In genomic region chr4:83225633-83226360, GRCm38 (mm10) we compare ENCODE assay signal across 19 mouse cellular contexts.
A peak's percentile ranks its signal among the peaks of the same experiment; 100 is the strongest.
DNase-seq lines count a peak whose midpoint lies in the region; ATAC-seq and TF ChIP-seq lines count a peak whose summit lies in the region.
"Had no signal": no experiment of that assay in that cellular context is flagged by ENCODE, and none has a peak within 500 bp of the region (broad histone marks: within the 10 kb centered on the region; RNA-seq: fewer than 3 reads in every experiment).

No protein-coding gene starts in this region.

- H3K9me3 ChIP-seq in forebrain, embryonic 16.5 days (ENCODE audit: control insufficient read depth, low read length), result no peaks in the 10 kb centered on the region
- H3K9me3 ChIP-seq in forebrain, embryonic 12.5 days, result no peaks in the 10 kb centered on the region
- H3K9me3 ChIP-seq in kidney, embryonic 16.5 days (ENCODE audit: low read length), result no peaks in the 10 kb centered on the region
- no peaks in the 10 kb centered on the region for H3K9me3 ChIP-seq in stomach, postnatal 0 days (ENCODE audit: control insufficient read depth, low read length)
- H3K9me3 ChIP-seq: heart, embryonic 13.5 days; limb, embryonic 12.5 days had no signal

- ATAC-seq in forebrain, embryonic 16.5 days, result peak; percentile 23; the same call in 1 of the 2 replicates
- no peak for ATAC-seq in forebrain, embryonic 12.5 days (ENCODE audit: low FRiP score)
- ATAC-seq in kidney, embryonic 16.5 days (ENCODE audit: low FRiP score, low TSS enrichment), result peak; percentile 62
- peak; percentile 57; the same call in 1 of the 2 replicates for ATAC-seq in stomach, postnatal 0 days (ENCODE audit: low FRiP score, low TSS enrichment)
- ATAC-seq in inflammation-experienced regulatory T-cells, adult 6 months, result no peak

- peak overlapping the region; percentile 42; the same call in 1 of the 2 replicates for H3K27ac ChIP-seq in forebrain, embryonic 16.5 days (ENCODE audit: low read length)
- H3K27ac ChIP-seq in forebrain, embryonic 12.5 days, result no peak overlapping the region
- H3K27ac ChIP-seq in kidney, embryonic 16.5 days (ENCODE audit: low read length), result peak overlapping the region; percentile 63; the same call in 1 of the 2 replicates
- no peak overlapping the region for H3K27ac ChIP-seq in stomach, postnatal 0 days (replicated peaks)
- H3K27ac ChIP-seq: heart, embryonic 13.5 days; left cerebral cortex, adult 2 months; limb, embryonic 12.5 days had no signal

- no peaks in the 10 kb centered on the region; the same call in 1 of the 2 replicates for H3K4me1 ChIP-seq in forebrain, embryonic 16.5 days (replicated peaks; ENCODE audit: control insufficient read depth, insufficient read depth, low read length)
- peaks cover 5% of the 10 kb centered on the region; the same call in 1 of the 2 replicates for H3K4me1 ChIP-seq in forebrain, embryonic 12.5 days
- H3K4me1 ChIP-seq in kidney, embryonic 16.5 days (ENCODE audit: insufficient read depth, low read length), result peaks cover 19% of the 10 kb centered on the region
- H3K4me1 ChIP-seq in stomach, postnatal 0 days (replicated peaks; ENCODE audit: control insufficient read depth, insufficient read depth), result no peaks in the 10 kb centered on the region
- H3K4me1 ChIP-seq: limb, embryonic 12.5 days had no signal

- TF ChIP-seq EP300 in stomach, postnatal 0 days (optimal IDR thresholded peaks at IDR 0.05), result no peak

- 45% methylated on average over 8 of the region's 8 CpGs for WGBS in forebrain, embryonic 16.5 days
- WGBS in forebrain, embryonic 12.5 days, result 62% methylated on average over 8 of the region's 8 CpGs
- 78% methylated on average over 8 of the region's 8 CpGs for WGBS in kidney, embryonic 16.5 days
- WGBS in stomach, postnatal 0 days, result 65% methylated on average over 8 of the region's 8 CpGs

- H3K36me3 ChIP-seq in forebrain, embryonic 16.5 days (ENCODE audit: control insufficient read depth, insufficient read depth), result no peaks in the 10 kb centered on the region
- no peaks in the 10 kb centered on the region for H3K36me3 ChIP-seq in forebrain, embryonic 12.5 days (replicated peaks)
- no peaks in the 10 kb centered on the region for H3K36me3 ChIP-seq in kidney, embryonic 16.5 days (ENCODE audit: insufficient read depth, low read length)
- H3K36me3 ChIP-seq in stomach, postnatal 0 days (ENCODE audit: control insufficient read depth, insufficient read depth, low read length), result peaks cover 5% of the 10 kb centered on the region; the same call in 1 of the 2 replicates
- H3K36me3 ChIP-seq: heart, embryonic 13.5 days; limb, embryonic 12.5 days had no signal

- no peak for TF ChIP-seq CTCF in stomach, postnatal 0 days (IDR thresholded peaks at IDR 0.05; ENCODE audit: low read depth)

- no peak overlapping the region for H3K9ac ChIP-seq in forebrain, embryonic 16.5 days (replicated peaks; ENCODE audit: low read depth, low read length)
- no peak overlapping the region for H3K9ac ChIP-seq in forebrain, embryonic 12.5 days
- H3K9ac ChIP-seq in kidney, embryonic 16.5 days (replicated peaks; ENCODE audit: low read length), result no peak overlapping the region
- H3K9ac ChIP-seq in stomach, postnatal 0 days (ENCODE audit: low read length), result no peak overlapping the region
- H3K9ac ChIP-seq: heart, embryonic 13.5 days; limb, embryonic 12.5 days had no signal

- H3K27me3 ChIP-seq in forebrain, embryonic 16.5 days (replicated peaks; ENCODE audit: control insufficient read depth, insufficient read depth, low read length), result no peaks in the 10 kb centered on the region
- H3K27me3 ChIP-seq in forebrain, embryonic 12.5 days, result no peaks in the 10 kb centered on the region
- no peaks in the 10 kb centered on the region for H3K27me3 ChIP-seq in kidney, embryonic 16.5 days (ENCODE audit: insufficient read depth, low read length)
- H3K27me3 ChIP-seq in stomach, postnatal 0 days (ENCODE audit: control insufficient read depth, insufficient read depth, low read length), result no peaks in the 10 kb centered on the region
- H3K27me3 ChIP-seq: heart, embryonic 13.5 days; limb, embryonic 12.5 days had no signal

- H3K4me2 ChIP-seq in forebrain, embryonic 16.5 days (ENCODE audit: low read length), result no peak overlapping the region
- H3K4me2 ChIP-seq in forebrain, embryonic 12.5 days, result no peak overlapping the region
- H3K4me2 ChIP-seq in kidney, embryonic 16.5 days (replicated peaks; ENCODE audit: low read depth, low read length), result no peak overlapping the region
- H3K4me2 ChIP-seq in stomach, postnatal 0 days (replicated peaks; ENCODE audit: low read depth), result no peak overlapping the region
- H3K4me2 ChIP-seq: heart, embryonic 13.5 days; limb, embryonic 12.5 days had no signal

- no peak overlapping the region for H3K4me3 ChIP-seq in forebrain, embryonic 16.5 days (replicated peaks; ENCODE audit: low read length)
- H3K4me3 ChIP-seq in forebrain, embryonic 12.5 days (replicated peaks), result no peak overlapping the region
- H3K4me3 ChIP-seq in kidney, embryonic 16.5 days (ENCODE audit: low read length), result no peak overlapping the region
- no peak overlapping the region for H3K4me3 ChIP-seq in stomach, postnatal 0 days (ENCODE audit: low read depth, low read length)
- H3K4me3 ChIP-seq: erythroblast, embryonic 14.5 days; heart, embryonic 13.5 days; left cerebral cortex, adult 2 months; limb, embryonic 12.5 days had no signal

- peak; percentile 38 for DNase-seq in kidney, adult 9 months
- no peak for DNase-seq in kidney, adult 18-20 months
- DNase-seq in stomach, postnatal 0 days (ENCODE audit: low spot score), result peak; percentile 44
- DNase-seq: adrenal gland, adult 8-10 months; B cell, adult 2 months; cerebellum, adult 11 months; cerebellum, postnatal 25 days; heart, postnatal 4 days; lung, postnatal 36 days; right cerebral cortex, postnatal 25 days; thymus, adult 2 months had no signal

Comparison
In these comparisons a context has a peak if more than half of its experiments do, and no peak if none do; other contexts are left out.
1. ATAC-seq: peak in forebrain, embryonic 16.5 days (single experiment), kidney, embryonic 16.5 days (single experiment) and stomach, postnatal 0 days (single experiment); none in forebrain, embryonic 12.5 days (single experiment) and inflammation-experienced regulatory T-cells, adult 6 months (single experiment).
2. H3K27ac ChIP-seq: peak in forebrain, embryonic 16.5 days (single experiment) and kidney, embryonic 16.5 days (single experiment); none in forebrain, embryonic 12.5 days (single experiment) and stomach, postnatal 0 days (single experiment).